Mouse (Mus musculus) G1E (cell line): ENCODE measurements at regions not wholly inside any gene's neighbourhood (a gene's known extent, or its start where the extent isn't known, plus 50 kb on each side); places are given as distances from the start of the nearest gene placed in this dataset.

ENCODE experiments used
- CTCF ChIP-seq: IDR thresholded peaks from 2 replicates; pipeline ENCODE4 v1.5.1; 2012; ENCODE audit warnings: low read depth, low read length, inconsistent platforms, mixed read lengths
- GATA1 ChIP-seq: IDR thresholded peaks from 2 replicates; pipeline ENCODE4 v1.6.1; 2012; ENCODE audit warnings: borderline replicate concordance, low read length, inconsistent platforms, mixed read lengths
- POLR2AphosphoS5 ChIP-seq: IDR thresholded peaks from 2 replicates; pipeline ENCODE4 v1.6.1; 2012; ENCODE audit warnings: low read depth, low read length, inconsistent platforms; ENCODE audit not compliant: insufficient replicate concordance
- TAL1 ChIP-seq: conservative IDR thresholded peaks from 2 replicates; pipeline ENCODE4 v1.6.1; 2012; ENCODE audit warnings: low read depth, low read length, inconsistent platforms, mixed read lengths

DNA sequence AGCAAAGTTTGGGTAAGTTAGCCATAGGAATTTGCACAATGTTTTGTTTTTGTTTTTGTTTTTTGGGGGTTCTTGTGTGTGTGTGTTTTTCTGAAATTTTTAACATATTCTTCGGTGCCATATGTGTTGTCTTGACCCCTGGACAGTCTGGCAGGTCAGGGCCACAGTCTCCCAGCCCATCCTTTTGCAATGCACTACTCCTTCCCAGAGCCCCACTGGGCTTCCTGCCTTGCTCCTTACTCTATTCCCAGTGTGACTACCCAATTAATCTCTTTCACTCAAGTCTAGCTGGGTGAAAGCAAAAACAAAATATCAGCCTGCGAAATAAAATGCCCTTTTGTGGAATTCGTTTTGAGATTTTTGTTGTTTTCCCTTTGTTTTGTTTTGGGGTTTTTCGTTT is 154.6 kb upstream of the Nabp1 start:
- TF ChIP-seq CTCF (no peak), POLR2AphosphoS5 (no peak), TAL1 (no peak), GATA1 (no peak)
